Mouse (Mus musculus) embryonic facial prominence, embryonic 10.5 days (tissue): ENCODE measurements around the gene Cacng7. TPM values are rescaled to one million over a fixed set of nuclear protein-coding genes. Genes with fewer than 3 reads are reported as not detected.

Experiments used
- DNase-seq: peaks from one replicate; pipeline ENCODE4 v3.0.0-alpha.2; 2017; ENCODE audit warnings: low spot score
- H3K27ac ChIP-seq: fragments of 300-500 bp; sonication (generic); replicated peaks from 2 replicates; pipeline ENCODE4 v1.5.1; 2016; ENCODE audit warnings: mild to moderate bottlenecking
- H3K27me3 ChIP-seq: fragments of 300-500 bp; sonication (generic); replicated peaks from 2 replicates; pipeline ENCODE4 v1.6.1; 2016; ENCODE audit warnings: low read depth, mild to moderate bottlenecking; ENCODE audit not compliant: poor library complexity, severe bottlenecking
- H3K36me3 ChIP-seq: fragments of 300-500 bp; sonication (generic); replicated peaks from 2 replicates; pipeline ENCODE4 v1.6.1; 2016; ENCODE audit warnings: mild to moderate bottlenecking, moderate library complexity
- H3K4me1 ChIP-seq: fragments of 300-500 bp; sonication (generic); 2 replicates; pipeline ENCODE4 v1.6.1; 2016
- H3K4me3 ChIP-seq: fragments of 300-500 bp; sonication (generic); 2 replicates; pipeline ENCODE4 v1.5.1; 2016; ENCODE audit warnings: mild to moderate bottlenecking, moderate library complexity
- H3K9me3 ChIP-seq: fragments of 300-500 bp; sonication (generic); 2 replicates; pipeline ENCODE4 v1.6.1; 2016; ENCODE audit warnings: mild to moderate bottlenecking
- WGBS: fragments of 180-500 bp; shearing (Covaris S2); methylation state at CpG from one replicate; pipeline ENCODE4 v1.1.7; 2016; 5-methylcytosine and 5-hydroxymethylcytosine counted together
- polyA plus RNA-seq: library from polyadenylated mRNA; unstranded; fragments of >200 nt; fragmentation: Nextera tagmentation; extraction: Ambion mirVana; gene quantifications from 2 replicates; pipeline ENCODE4 v1.2.1, GENCODE M21; 2016

The Cacng7 gene
- polyA plus RNA-seq, 1 experiment from 2014 or later, result 1.2 TPM

GRCm38 (mm10) chr7:3333542-3333941 lies 787 bp downstream of the Cacng7 start:
- Histone ChIP-seq H3K4me3 (peak overlapping the region; percentile 72), H3K27me3 (peaks cover 22% of the 10 kb centered on the region), H3K4me1 (peaks cover 37% of the 10 kb centered on the region), H3K9me3 (peaks cover 3% of the 10 kb centered on the region; the same call in 1 of the 2 replicates), H3K27ac (peak overlapping the region; percentile 92), H3K36me3 (peaks cover 21% of the 10 kb centered on the region)
- 11% methylated on average over 5 of the region's 5 CpGs for WGBS
- no peak for DNase-seq

DNA sequence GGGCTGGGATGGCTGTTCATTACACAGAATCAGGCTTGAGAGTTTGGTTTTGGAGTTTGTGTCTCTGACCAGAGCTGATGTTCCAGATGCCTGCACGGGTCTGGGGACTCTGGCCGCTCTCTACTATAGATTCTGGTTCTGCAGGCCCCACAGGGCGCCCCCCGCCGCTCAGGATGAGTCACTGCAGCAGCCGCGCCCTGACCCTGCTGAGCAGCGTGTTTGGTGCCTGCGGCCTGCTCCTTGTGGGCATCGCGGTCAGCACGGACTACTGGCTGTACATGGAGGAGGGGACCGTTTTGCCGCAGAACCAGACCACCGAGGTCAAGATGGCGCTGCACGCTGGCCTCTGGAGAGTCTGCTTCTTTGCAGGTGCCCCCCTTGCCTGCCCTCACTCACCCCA lies 3.7 kb downstream of the Cacng7 start:
- Histone ChIP-seq H3K4me3 (no peak overlapping the region), H3K4me1 (peaks cover 21% of the 10 kb centered on the region), H3K36me3 (peaks cover 45% of the 10 kb centered on the region), H3K27me3 (peaks cover 4% of the 10 kb centered on the region; the same call in 1 of the 2 replicates), H3K27ac (no peak overlapping the region), H3K9me3 (peaks cover 3% of the 10 kb centered on the region; the same call in 1 of the 2 replicates)
- WGBS, result 65% methylated on average over 17 of the region's 17 CpGs
- no peak for DNase-seq

DNA sequence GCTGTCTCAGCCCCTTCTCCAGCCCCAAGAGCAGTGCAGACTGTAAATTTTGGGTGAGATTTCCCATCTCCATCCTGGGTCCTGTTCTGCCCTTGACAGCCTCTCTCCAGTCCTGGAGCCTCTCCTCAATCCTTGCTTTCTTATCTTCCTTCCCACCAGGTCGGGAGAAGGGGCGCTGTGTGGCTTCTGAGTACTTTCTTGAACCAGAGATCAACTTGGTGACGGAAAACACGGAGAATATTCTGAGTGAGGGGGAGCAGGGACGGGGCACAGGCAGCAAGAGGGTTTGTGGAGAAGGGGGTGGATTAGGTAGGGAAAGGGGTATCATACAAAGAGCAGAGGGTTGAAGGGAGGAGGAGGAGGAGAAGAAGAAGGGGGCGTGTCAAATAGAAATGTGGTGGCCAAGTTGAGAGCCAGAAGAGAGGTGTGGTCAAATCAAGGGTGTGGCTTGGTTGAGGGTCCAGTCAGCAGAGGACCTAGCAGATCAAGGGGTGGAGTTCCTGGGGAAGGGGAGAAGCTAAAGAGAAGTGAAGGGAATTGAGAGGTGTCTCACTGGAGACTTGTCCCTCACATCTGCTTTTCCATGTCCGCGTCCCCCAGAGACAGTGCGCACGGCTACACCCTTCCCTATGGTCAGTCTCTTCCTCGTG lies 5.7 kb downstream of the Cacng7 start:
- H3K27me3 ChIP-seq, result no peaks in the 10 kb centered on the region
- H3K4me3 ChIP-seq, result no peak overlapping the region
- no peak for DNase-seq
- peaks cover 64% of the 10 kb centered on the region for H3K36me3 ChIP-seq
- H3K27ac ChIP-seq, result no peak overlapping the region
- WGBS, result 81% methylated on average over 11 of the region's 11 CpGs
- H3K4me1 ChIP-seq, result peaks cover 9% of the 10 kb centered on the region
- no peaks in the 10 kb centered on the region for H3K9me3 ChIP-seq

GRCm38 (mm10) chr7:3339010-3339409 lies 6.3 kb downstream of the Cacng7 start:
- no peak for DNase-seq
- Histone ChIP-seq H3K27me3 (no peaks in the 10 kb centered on the region), H3K4me3 (no peak overlapping the region), H3K27ac (no peak overlapping the region), H3K36me3 (peaks cover 69% of the 10 kb centered on the region), H3K9me3 (no peaks in the 10 kb centered on the region), H3K4me1 (peaks cover 3% of the 10 kb centered on the region)
- 95% methylated on average over 11 of the region's 11 CpGs for WGBS

- WGBS, result 90% methylated on average over 3 of the region's 3 CpGs
- no peak overlapping the region for H3K4me3 ChIP-seq
- DNase-seq, result no peak
- no peaks in the 10 kb centered on the region for H3K4me1 ChIP-seq
- no peaks in the 10 kb centered on the region for H3K9me3 ChIP-seq
- H3K36me3 ChIP-seq, result peaks cover 91% of the 10 kb centered on the region
- no peak overlapping the region for H3K27ac ChIP-seq
- H3K27me3 ChIP-seq, result no peaks in the 10 kb centered on the region
Observed at GRCm38 (mm10) chr7:3343861-3344260, 11.1 kb downstream of the Cacng7 start.

- 87% methylated on average over 3 of the region's 3 CpGs for WGBS
- Histone ChIP-seq H3K4me1 (no peaks in the 10 kb centered on the region), H3K36me3 (peaks cover 94% of the 10 kb centered on the region), H3K9me3 (no peaks in the 10 kb centered on the region), H3K27ac (no peak overlapping the region), H3K4me3 (no peak overlapping the region), H3K27me3 (no peaks in the 10 kb centered on the region)
- no peak for DNase-seq
Observed at GRCm38 (mm10) chr7:3345301-3345700, 12.5 kb downstream of the Cacng7 start.

GRCm38 (mm10) chr7:3347366-3348287 lies 14.9 kb downstream of the Cacng7 start:
- Histone ChIP-seq H3K4me3 (no peak overlapping the region), H3K4me1 (no peaks in the 10 kb centered on the region), H3K27me3 (no peaks in the 10 kb centered on the region), H3K9me3 (no peaks in the 10 kb centered on the region), H3K36me3 (peaks cover 90% of the 10 kb centered on the region), H3K27ac (no peak overlapping the region)
- 48% methylated on average over 20 of the region's 20 CpGs for WGBS
- DNase-seq, result no peak

DNA sequence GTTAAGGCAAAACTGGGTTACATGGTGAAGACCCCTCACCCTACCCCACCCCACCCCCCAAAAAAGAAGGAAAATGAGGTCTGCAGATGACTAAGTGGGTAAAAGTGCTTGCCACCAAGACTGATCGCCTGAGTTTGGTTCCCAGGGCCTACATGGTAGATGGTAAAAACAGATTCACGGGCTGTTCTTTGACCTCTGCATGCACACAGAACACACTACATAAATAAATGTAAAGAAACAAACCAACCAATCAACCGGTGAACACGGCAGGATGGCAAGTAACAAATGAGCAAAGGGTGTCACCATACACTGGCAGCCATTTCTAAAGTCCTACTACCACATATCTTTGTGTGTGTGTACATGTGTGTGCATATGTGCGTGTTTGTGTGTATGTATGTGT lies 15.6 kb downstream of the Cacng7 start:
- Histone ChIP-seq H3K4me1 (no peaks in the 10 kb centered on the region), H3K36me3 (peaks cover 89% of the 10 kb centered on the region), H3K27me3 (no peaks in the 10 kb centered on the region), H3K9me3 (no peaks in the 10 kb centered on the region), H3K4me3 (no peak overlapping the region), H3K27ac (no peak overlapping the region)
- DNase-seq, result no peak
- WGBS, result 56% methylated on average over 5 of the region's 5 CpGs

DNA sequence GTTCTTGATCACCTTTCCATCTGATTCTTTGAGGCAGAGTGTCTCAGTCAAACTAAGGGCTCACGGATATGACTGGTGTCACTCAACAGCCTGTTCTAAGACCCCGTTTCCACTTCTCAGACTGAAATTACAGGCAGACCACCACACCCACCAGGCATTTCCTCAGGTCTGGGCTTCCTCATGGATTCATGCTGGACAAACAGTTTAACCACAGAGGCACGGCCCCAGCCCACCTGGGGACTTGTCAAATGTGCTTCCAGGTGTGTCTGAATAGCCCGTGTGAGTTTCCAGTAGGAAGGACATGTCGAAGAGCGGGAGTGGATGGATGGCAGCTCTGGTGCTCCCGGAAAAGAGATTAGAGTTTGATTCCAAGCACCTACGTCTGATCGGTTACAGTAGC lies 17.0 kb downstream of the Cacng7 start:
- Histone ChIP-seq H3K27ac (no peak overlapping the region), H3K4me1 (no peaks in the 10 kb centered on the region), H3K4me3 (no peak overlapping the region), H3K36me3 (peaks cover 88% of the 10 kb centered on the region), H3K27me3 (no peaks in the 10 kb centered on the region), H3K9me3 (no peaks in the 10 kb centered on the region)
- DNase-seq, result no peak
- 90% methylated on average over 9 of the region's 9 CpGs for WGBS

- H3K27me3 ChIP-seq, result no peaks in the 10 kb centered on the region
- 87% methylated on average over 1 of the region's 1 CpGs for WGBS
- DNase-seq, result no peak
- no peaks in the 10 kb centered on the region for H3K9me3 ChIP-seq
- H3K27ac ChIP-seq, result no peak overlapping the region
- H3K4me1 ChIP-seq, result no peaks in the 10 kb centered on the region
- H3K36me3 ChIP-seq, result peaks cover 89% of the 10 kb centered on the region
- H3K4me3 ChIP-seq, result no peak overlapping the region
Observed at GRCm38 (mm10) chr7:3351536-3351935, 18.8 kb downstream of the Cacng7 start.

DNA sequence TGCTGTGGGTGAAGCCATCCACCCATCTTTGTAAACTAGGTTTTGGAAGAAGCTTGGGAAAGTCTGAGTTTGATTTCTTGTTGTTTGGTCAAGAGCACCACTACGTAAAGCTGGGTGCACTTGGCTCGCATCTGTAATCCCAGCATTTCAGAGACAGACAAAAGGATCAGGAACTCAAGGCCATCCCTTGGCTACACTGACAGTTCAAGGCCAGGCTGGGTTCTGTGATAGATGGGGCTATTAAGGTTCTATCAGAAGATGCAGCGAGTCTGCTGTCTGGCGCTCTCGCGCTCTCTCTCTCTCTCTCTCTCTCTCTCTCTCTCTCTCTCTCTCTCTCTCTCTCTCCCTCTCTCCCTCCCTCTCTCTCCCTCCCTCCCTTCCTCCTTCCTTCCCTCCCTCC lies 22.1 kb downstream of the Cacng7 start:
- WGBS, result 95% methylated on average over 6 of the region's 6 CpGs
- Histone ChIP-seq H3K27me3 (no peaks in the 10 kb centered on the region), H3K4me1 (no peaks in the 10 kb centered on the region), H3K27ac (no peak overlapping the region), H3K9me3 (no peaks in the 10 kb centered on the region), H3K4me3 (no peak overlapping the region), H3K36me3 (peaks cover 82% of the 10 kb centered on the region)
- DNase-seq, result no peak

- H3K36me3 ChIP-seq, result peaks cover 84% of the 10 kb centered on the region
Observed at GRCm38 (mm10) chr7:3360678-3361077, 27.9 kb downstream of the Cacng7 start.

More at GRCm38 (mm10) chr7:3360678-3361077, 27.9 kb downstream of the Cacng7 start:
- H3K27me3 ChIP-seq, result peaks cover 13% of the 10 kb centered on the region
- no peaks in the 10 kb centered on the region for H3K9me3 ChIP-seq
- H3K4me3 ChIP-seq, result no peak overlapping the region
- H3K4me1 ChIP-seq, result no peaks in the 10 kb centered on the region; the same call in 1 of the 2 replicates
- no peak overlapping the region for H3K27ac ChIP-seq
- 88% methylated on average over 1 of the region's 1 CpGs for WGBS
- DNase-seq, result no peak
